39 mouse cellular contexts compared by ENCODE assay signal in genomic region chr17:56293291-56293690, GRCm38 (mm10). TPM values are rescaled to one million over a fixed set of nuclear protein-coding genes. Genes with fewer than 3 reads are reported as not detected.
DNase-seq lines count a peak whose midpoint lies in the region; ATAC-seq and TF ChIP-seq lines count a peak whose summit lies in the region.
"Had no signal": no experiment of that assay in that cellular context is flagged by ENCODE, and none has a peak within 500 bp of the region (broad histone marks: within the 10 kb centered on the region; RNA-seq: fewer than 3 reads in every experiment).

No protein-coding gene starts in this region.

- WGBS in heart, postnatal 0 days = 71% methylated on average over 1 of the region's 1 CpGs

- DNase-seq in heart, postnatal 0 days (ENCODE audit: low spot score) = no peak
- no peak for DNase-seq in heart, postnatal 4 days
- peak; percentile 80 to 88 for DNase-seq in thymus, adult 18-20 months
- DNase-seq in thymus, postnatal 10 days (ENCODE audit: low spot score in 2 of 2) = peak; percentile 82 to 92
- DNase-seq in spleen, adult 18-20 months = no peak
- no peak for DNase-seq in layer of hippocampus, postnatal 25 days (ENCODE audit: extremely low spot score in 1 of 2, low spot score in 1 of 2)
- DNase-seq: adrenal gland, adult 2 months; adrenal gland, postnatal 36 days; B cell, adult 2 months; cerebellum, adult 8-10 months; forebrain, postnatal 0 days; gastrocnemius, postnatal 10 days; kidney, adult 18-20 months; kidney, postnatal 25 days; layer of hippocampus, postnatal 36 days; lung, postnatal 36 days; right cerebral cortex, postnatal 25 days had no signal

- H3K27me3 ChIP-seq in heart, postnatal 0 days (ENCODE audit: control insufficient read depth, insufficient read depth, low read length) = no peaks in the 10 kb centered on the region
- H3K27me3 ChIP-seq: embryonic facial prominence, embryonic 15.5 days; forebrain, embryonic 12.5 days; heart, embryonic 13.5 days; kidney, embryonic 15.5 days; limb, embryonic 12.5 days had no signal

- no peak overlapping the region for H3K4me2 ChIP-seq in heart, postnatal 0 days (ENCODE audit: low read depth, low read length)
- H3K4me2 ChIP-seq: embryonic facial prominence, embryonic 15.5 days; forebrain, embryonic 12.5 days; heart, embryonic 13.5 days; kidney, embryonic 15.5 days; limb, embryonic 12.5 days; midbrain, embryonic 11.5 days had no signal

- H3K4me3 ChIP-seq in heart, postnatal 0 days (ENCODE audit: low read depth, low read length) = no peak overlapping the region
- H3K4me3 ChIP-seq: embryonic facial prominence, embryonic 10.5 days; embryonic facial prominence, embryonic 15.5 days; forebrain, embryonic 12.5 days; heart, embryonic 13.5 days; kidney, embryonic 15.5 days; limb, embryonic 12.5 days had no signal

- H3K27ac ChIP-seq in heart, postnatal 0 days (ENCODE audit: low read depth) = peak overlapping the region; percentile 21; the same call in 1 of the 2 replicates
- H3K27ac ChIP-seq: embryonic facial prominence, embryonic 15.5 days; forebrain, embryonic 12.5 days; heart, embryonic 13.5 days had no signal

- H3K4me1 ChIP-seq in heart, postnatal 0 days (ENCODE audit: control insufficient read depth, insufficient read depth) = peaks cover 18% of the 10 kb centered on the region

- no peak for TF ChIP-seq EP300 in heart, postnatal 0 days (IDR thresholded peaks at IDR 0.05; ENCODE audit: low read depth)

- TF ChIP-seq CTCF in heart, postnatal 0 days (IDR thresholded peaks at IDR 0.05; ENCODE audit: low read depth) = no peak

- ATAC-seq in heart, postnatal 0 days (ENCODE audit: insufficient read depth, low read depth) = no peak
- ATAC-seq: activated CD4-positive, CD25-positive, alpha-beta regulatory T cell, adult 4 months; forebrain, postnatal 0 days; hindbrain, embryonic 16.5 days; midbrain, embryonic 16.5 days had no signal

- H3K9me3 ChIP-seq in heart, postnatal 0 days (replicated peaks; ENCODE audit: control insufficient read depth, low read length) = no peaks in the 10 kb centered on the region
- H3K9me3 ChIP-seq: embryonic facial prominence, embryonic 10.5 days; embryonic facial prominence, embryonic 15.5 days; forebrain, embryonic 12.5 days; heart, embryonic 13.5 days; kidney, embryonic 15.5 days; limb, embryonic 12.5 days had no signal

- no peaks in the 10 kb centered on the region for H3K36me3 ChIP-seq in heart, postnatal 0 days (replicated peaks; ENCODE audit: control insufficient read depth, insufficient read depth, low read length)
- H3K36me3 ChIP-seq: embryonic facial prominence, embryonic 10.5 days; embryonic facial prominence, embryonic 15.5 days; forebrain, embryonic 12.5 days; kidney, embryonic 15.5 days; limb, embryonic 12.5 days had no signal

- no peak overlapping the region for H3K9ac ChIP-seq in heart, postnatal 0 days (replicated peaks; ENCODE audit: low read depth, low read length)
- H3K9ac ChIP-seq: embryonic facial prominence, embryonic 15.5 days; forebrain, embryonic 12.5 days; forebrain, postnatal 0 days; heart, embryonic 13.5 days; kidney, embryonic 15.5 days; limb, embryonic 12.5 days had no signal

RNA-seq across cellular contexts. Expression of gene Plin3, which starts 0.6 kb away (rescaled TPM):
- 76.8 and 78.5 TPM in 2 replicates for total RNA-seq in heart, postnatal 0 days (2014; rRNA removed; ENCODE audit: low replicate concordance)
- 70.9 and 73.0 TPM in 2 replicates for polyA plus RNA-seq in heart, postnatal 0 days (2015; fragmentation: Nextera tagmentation; extraction: Ambion mirVana)
- 10 to 100 TPM; 56.3 to 65.7 TPM for total RNA-seq in heart, postnatal 4 days (2021)
- total RNA-seq in layer of hippocampus, postnatal 25 days (2021) = 10 to 100 TPM; 14.6 to 16.7 TPM

RNA-seq across cellular contexts. Expression of gene Arrdc5, which starts 6.8 kb away (rescaled TPM):
- not detected in 2 replicates for total RNA-seq in heart, postnatal 0 days (2014; rRNA removed; ENCODE audit: low replicate concordance)
- polyA plus RNA-seq in heart, postnatal 0 days (2015; fragmentation: Nextera tagmentation; extraction: Ambion mirVana) = not detected in 2 replicates
- total RNA-seq in heart, postnatal 4 days (2021) = not detected
- total RNA-seq in layer of hippocampus, postnatal 25 days (2021) = not detected
- total RNA-seq: adrenal gland, adult 2 months; adrenal gland, postnatal 36 days; forebrain, postnatal 0 days; gastrocnemius, postnatal 10 days; granulocyte monocyte progenitor cell, adult 5-6 weeks; heart, postnatal 36 days; layer of hippocampus, adult 18-20 months; layer of hippocampus, postnatal 36 days; left cerebral cortex, postnatal 10 days; liver, adult 2 months; megakaryocyte, adult 5-6 weeks; neutrophil, adult 5-6 weeks had no signal
- polyA plus RNA-seq: activated CD4-positive, CD25-positive, alpha-beta regulatory T cell, adult 4 months; adrenal gland, adult 2 months; embryonic facial prominence, embryonic 10.5 days; embryonic facial prominence, embryonic 15.5 days; forebrain, embryonic 12.5 days; forebrain, postnatal 0 days; heart, embryonic 13.5 days; hindbrain, embryonic 16.5 days; intestine, embryonic 14.5 days; kidney, embryonic 15.5 days; limb, embryonic 12.5 days; liver, adult 2 months; liver, embryonic 16.5 days; lung, embryonic 16.5 days; midbrain, embryonic 11.5 days; midbrain, embryonic 16.5 days; neural tube, embryonic 11.5 days; stomach, embryonic 16.5 days had no signal

RNA-seq across cellular contexts. Expression of gene Uhrf1, which starts 9.8 kb away (rescaled TPM):
- total RNA-seq in heart, postnatal 0 days (2014; rRNA removed; ENCODE audit: low replicate concordance) = 26.8 and 33.8 TPM in 2 replicates
- polyA plus RNA-seq in heart, postnatal 0 days (2015; fragmentation: Nextera tagmentation; extraction: Ambion mirVana) = 13.2 and 14.4 TPM in 2 replicates
- 10 to 100 TPM; 71.8 to 76.7 TPM for total RNA-seq in heart, postnatal 4 days (2021)
- 1 to 10 TPM; 1.7 to 2.0 TPM for total RNA-seq in layer of hippocampus, postnatal 25 days (2021)

RNA-seq across cellular contexts. Expression of gene Ticam1, which starts 16.7 kb away (rescaled TPM):
- total RNA-seq in heart, postnatal 0 days (2014; rRNA removed; ENCODE audit: low replicate concordance) = 12.3 and 13.8 TPM in 2 replicates
- polyA plus RNA-seq in heart, postnatal 0 days (2015; fragmentation: Nextera tagmentation; extraction: Ambion mirVana) = 4.4 and 4.6 TPM in 2 replicates
- 10 to 100 TPM; 10.3 to 10.8 TPM for total RNA-seq in heart, postnatal 4 days (2021)
- 1 to 10 TPM; 5.5 to 6.0 TPM for total RNA-seq in layer of hippocampus, postnatal 25 days (2021)

RNA-seq across cellular contexts. Expression of gene Kdm4b, which starts 32.6 kb away (rescaled TPM):
- 61.8 and 80.4 TPM in 2 replicates for total RNA-seq in heart, postnatal 0 days (2014; rRNA removed; ENCODE audit: low replicate concordance)
- 16.1 and 17.7 TPM in 2 replicates for polyA plus RNA-seq in heart, postnatal 0 days (2015; fragmentation: Nextera tagmentation; extraction: Ambion mirVana)
- total RNA-seq in heart, postnatal 4 days (2021) = 10 to 100 TPM; 38.9 to 40.5 TPM
- total RNA-seq in layer of hippocampus, postnatal 25 days (2021) = 10 to 100 TPM; 92.0 to 93.4 TPM

Comparison
In these comparisons a context has a peak if more than half of its experiments do, and no peak if none do; other contexts are left out.
1. DNase-seq: peak in thymus, adult 18-20 months (2 of 2) and thymus, postnatal 10 days (2 of 2); none in heart, postnatal 0 days (single experiment), heart, postnatal 4 days (single experiment), spleen, adult 18-20 months (0 of 2) and layer of hippocampus, postnatal 25 days (0 of 2).